Mouse (Mus musculus): ENCODE measurements at regions not wholly inside any gene's neighbourhood (a gene's known extent, or its start where the extent isn't known, plus 50 kb on each side); places are given as distances from the start of the nearest gene placed in this dataset.

GRCm38 (mm10) chr14:54098122-54098775, 155.7 kb downstream of the Dad1 start:
- DNase-seq (ENCODE audit: low spot score): no peak

- no peak for DNase-seq (ENCODE audit: low spot score)
Observed at GRCm38 (mm10) chr14:54097026-54097425, 156.9 kb downstream of the Dad1 start.

GRCm38 (mm10) chr14:54092444-54092843, 161.5 kb downstream of the Dad1 start:
- DNase-seq (ENCODE audit: low spot score): no peak

DNA sequence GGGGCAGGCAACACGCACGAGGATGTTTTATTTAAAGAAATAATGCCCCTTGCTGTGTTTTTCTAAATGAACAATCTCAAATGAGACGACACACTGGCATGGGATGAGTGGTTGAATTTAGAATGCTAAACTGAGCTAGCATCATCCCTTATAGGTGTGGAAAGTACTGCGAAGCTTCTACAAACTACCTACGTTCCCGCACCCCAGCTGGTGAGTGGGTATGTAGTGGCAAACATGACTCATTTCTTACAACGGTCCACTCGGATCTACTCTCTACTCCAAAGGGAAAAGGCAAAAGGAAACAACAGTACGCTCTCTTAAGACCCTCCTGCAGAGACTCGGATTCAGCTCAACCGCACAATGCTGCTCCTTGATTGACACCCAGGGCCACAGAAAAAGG, 167.2 kb downstream of the Dad1 start:
- no peak for DNase-seq (ENCODE audit: low spot score)

- no peak for DNase-seq (ENCODE audit: low spot score)
Observed at GRCm38 (mm10) chr14:54074659-54075058, 179.2 kb downstream of the Dad1 start.

DNA sequence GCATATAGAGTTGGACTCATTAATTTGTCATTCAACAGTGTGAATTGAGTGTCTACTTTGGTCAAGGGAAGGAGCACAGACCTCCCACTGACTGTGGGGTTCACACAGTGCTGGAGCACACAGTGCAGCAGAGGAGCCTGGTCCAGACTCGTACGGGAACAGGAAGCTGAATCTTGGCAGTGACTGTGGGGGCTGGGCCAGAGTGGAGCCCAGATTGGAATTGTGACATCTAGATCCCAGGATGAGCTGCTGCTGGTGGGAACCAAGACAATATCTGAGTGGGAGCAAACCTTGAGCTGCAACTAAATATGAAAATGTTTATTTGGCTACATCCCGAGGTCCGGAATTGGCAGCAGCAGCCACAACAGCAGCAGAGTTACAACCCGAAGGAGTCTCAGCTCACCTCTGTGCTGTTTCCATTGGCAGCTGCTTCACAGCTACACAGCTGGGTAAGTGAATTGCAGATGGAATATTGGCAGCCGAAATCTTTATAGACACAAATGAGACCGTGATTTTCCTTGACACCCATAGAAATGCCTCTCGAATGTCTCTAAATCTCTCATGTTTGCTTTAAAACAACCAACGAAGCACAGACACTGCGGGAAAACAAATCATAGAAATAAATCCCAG, 181.5 kb downstream of the Dad1 start:
- no peak for DNase-seq (ENCODE audit: low spot score)

GRCm38 (mm10) chr14:54070240-54070639, 183.7 kb downstream of the Dad1 start:
- DNase-seq (ENCODE audit: low spot score): no peak

DNA sequence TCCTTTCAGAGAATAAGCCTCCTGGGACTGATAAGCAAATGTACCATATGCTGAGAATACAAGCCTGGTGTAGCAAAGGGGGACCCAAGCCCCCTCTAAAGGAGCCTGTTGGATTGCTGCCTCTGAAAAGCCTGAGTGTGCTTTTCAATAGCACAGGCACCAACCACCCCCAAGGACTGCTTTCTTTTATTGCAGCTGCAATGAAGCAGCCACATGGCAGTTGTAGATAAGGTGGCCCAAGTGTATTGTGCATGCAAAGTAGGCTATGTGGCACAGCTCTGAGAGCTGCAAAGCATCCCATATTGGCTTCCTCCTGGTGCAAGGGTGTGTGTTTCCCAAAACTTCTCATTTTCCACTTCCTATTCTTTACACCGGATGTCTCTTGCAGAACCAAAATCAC, 185.2 kb downstream of the Dad1 start:
- no peak for DNase-seq (ENCODE audit: low spot score)

GRCm38 (mm10) chr14:54065466-54065865, 188.4 kb downstream of the Dad1 start:
- DNase-seq (ENCODE audit: low spot score): no peak

DNA sequence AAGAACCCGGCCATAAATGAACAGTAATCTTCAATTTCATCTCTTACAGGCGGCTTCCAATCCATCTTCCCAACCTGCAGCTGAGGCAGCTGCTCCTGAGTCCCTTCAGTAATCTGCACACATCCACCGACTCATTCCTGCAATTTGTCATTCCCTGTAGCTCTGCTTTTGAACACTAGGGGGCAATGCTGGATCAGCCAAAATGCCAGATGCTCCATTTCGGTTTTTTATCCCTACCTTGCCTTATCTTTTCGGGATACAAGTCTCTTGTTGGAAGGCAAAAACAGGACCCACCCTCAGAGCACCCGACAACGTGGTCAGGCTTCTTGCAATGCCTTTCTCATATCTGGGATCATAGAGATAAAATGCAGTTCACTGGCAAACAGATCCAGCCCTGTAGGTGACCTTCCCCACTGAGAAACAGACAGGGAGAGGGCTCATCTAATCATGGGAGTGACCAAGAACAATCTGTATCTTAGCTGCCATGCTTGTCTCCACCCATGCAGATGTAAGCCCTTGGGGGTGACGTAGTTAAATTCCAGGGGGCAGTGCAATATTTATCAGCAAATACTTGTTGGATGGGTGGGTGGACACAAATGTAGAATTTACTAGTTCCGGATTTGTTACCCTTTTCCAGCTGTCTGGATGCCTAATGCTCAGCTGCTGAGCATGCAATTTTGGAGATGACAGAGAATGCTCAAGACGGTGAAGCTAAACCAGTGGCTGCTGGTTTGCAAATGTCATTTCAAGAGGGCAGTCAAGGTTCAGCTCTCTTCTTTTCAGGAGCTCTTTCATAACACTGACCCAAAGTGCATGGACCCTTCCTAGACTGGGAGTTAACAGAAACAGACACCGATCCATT, 189.1 kb downstream of the Dad1 start:
- peak; percentile 28 for DNase-seq (ENCODE audit: low spot score)

DNA sequence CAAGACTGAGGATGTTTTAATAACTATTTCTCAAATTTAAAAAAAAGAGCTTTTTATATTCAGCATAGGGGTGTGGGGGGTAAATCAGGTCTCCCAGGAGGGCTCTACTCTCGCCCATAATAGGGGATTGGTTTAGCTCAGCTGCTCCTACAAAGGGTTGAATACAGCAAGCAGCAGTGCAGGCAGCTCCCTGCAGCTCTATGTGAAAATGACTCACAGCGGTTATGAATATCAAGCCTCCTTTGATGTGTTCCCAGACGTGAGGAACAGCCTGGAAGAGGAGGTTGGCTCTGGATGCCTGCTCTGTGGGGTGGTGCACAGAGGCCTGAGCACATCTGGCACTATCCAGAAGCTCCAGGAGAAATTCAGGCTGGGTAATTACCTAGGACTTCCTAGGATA, 192.3 kb downstream of the Dad1 start:
- no peak for DNase-seq (ENCODE audit: low spot score)

DNA sequence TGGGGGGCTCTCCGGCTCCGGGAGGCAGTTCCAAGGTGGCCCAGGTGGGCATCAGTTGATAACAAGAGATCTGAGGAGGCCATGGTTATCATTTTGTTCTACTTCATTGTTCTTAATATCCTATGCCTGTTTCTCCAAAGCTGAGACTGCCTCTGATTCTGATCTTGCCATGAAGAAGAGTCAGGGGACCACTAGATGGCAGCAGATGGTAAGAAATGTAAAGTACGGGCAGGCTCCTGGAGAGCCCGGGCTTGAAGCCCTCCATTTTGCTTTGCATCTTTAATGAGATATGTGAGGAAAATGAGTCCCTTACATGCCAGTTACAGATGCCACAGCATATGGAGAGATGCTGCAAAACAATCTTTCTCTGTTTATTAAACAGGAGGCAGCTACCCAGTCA, 194.1 kb downstream of the Dad1 start:
- DNase-seq (ENCODE audit: low spot score): no peak

DNA sequence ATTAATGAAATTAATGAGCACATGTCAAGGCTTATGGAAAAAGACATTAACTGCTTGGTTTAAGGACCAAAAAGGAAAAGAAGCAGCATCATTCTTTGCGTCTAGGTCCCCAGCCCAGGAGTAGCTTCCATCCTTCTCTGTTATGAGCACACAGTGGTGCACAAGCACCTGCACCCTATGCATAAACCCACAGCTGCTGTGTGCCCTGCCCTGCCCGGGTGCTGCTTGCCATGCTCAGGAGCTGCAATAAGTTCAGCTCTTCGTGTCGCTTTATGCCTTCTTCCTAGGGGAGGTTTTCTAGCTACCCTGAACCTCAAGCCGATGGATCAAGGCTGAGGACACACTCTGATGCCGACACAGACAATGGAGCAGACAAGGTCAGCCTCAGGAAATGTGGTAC, 194.8 kb downstream of the Dad1 start:
- no peak for DNase-seq (ENCODE audit: low spot score)

GRCm38 (mm10) chr14:54056691-54057090, 197.2 kb downstream of the Dad1 start:
- no peak for DNase-seq (ENCODE audit: low spot score)

DNA sequence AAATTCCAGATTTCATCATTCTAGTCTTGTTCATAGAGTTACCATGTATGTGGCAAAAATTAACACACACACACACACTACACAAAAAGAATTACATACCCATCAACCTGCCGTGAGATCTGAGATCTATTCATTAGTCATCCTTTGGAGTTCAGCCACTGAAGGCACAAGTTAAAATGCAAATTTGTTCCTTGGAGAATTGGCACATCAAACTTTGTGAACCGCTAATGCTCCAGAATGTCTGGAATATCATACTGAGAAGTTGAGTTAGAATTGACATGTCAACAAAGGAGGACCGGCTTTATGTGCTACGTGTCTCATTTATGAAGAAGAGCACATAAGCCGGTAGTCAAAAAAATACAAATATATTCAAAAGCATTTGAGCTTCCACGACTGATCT, 198.5 kb downstream of the Dad1 start:
- no peak for DNase-seq (ENCODE audit: low spot score)

DNA sequence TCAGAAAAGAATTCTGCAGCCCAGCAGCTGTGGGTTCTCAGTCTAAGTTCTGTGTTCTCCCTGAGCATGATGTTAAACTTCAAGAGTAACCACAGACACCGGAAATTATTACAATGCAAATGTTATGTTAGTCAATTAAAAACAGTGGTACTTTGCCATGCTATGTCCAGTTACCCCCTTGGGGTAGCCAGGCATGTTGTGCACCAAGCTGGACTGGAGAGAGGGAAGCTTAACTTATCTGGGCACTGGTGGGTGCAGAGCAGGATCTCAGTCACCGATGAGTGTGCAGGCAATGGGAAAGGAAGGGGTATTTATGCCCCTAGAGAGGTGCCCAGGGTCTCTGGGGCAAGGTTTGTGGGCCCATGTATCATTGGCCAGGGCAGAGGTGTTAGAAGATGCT, 211.6 kb downstream of the Dad1 start:
- DNase-seq (ENCODE audit: low spot score): no peak

GRCm38 (mm10) chr14:54040644-54041043, 213.3 kb downstream of the Dad1 start:
- DNase-seq (ENCODE audit: low spot score): no peak

GRCm38 (mm10) chr14:54034516-54034915, 219.4 kb downstream of the Dad1 start:
- DNase-seq (ENCODE audit: low spot score): no peak

DNA sequence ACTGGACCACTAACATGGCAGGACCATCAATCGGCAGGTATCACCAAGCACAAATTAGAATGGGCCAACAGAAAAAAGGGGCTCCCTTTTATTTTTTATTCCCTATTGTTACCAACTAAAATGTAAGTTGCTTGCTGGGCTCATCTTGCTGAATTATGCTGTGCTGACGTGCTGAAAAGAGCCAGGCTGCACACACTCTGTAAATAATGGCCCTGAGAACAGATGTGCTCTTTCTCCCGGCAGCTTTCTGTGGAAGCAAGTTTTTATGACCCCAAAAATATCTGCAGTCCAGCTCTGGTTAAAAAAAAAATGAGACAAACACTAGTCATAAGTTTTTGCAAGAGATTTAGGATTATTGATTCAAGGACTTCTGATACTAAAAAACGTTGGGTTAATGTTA, 230.4 kb downstream of the Dad1 start:
- no peak for DNase-seq (ENCODE audit: low spot score)

DNA sequence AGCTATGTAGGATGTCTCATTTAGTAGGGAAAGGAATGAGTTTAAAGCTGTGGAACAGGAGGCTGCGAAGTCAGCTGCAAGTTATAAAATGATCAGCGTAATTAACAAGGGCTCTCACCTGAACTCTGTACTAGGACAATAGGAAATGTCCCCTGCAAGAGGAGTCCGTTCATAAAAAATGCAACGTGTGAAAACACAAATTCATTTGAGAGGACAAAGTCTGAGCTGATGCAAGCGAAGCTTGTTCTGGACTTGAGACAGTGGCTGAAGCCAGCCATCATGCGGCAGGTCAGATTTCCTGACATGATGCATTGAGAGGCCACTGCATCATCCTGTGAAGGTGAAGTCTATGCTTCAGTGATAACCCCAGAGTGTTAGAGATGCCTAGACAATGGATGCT, 232.5 kb downstream of the Dad1 start:
- DNase-seq (ENCODE audit: low spot score): no peak

GRCm38 (mm10) chr14:54014628-54015027, 239.3 kb downstream of the Dad1 start:
- DNase-seq (ENCODE audit: low spot score): no peak

- DNase-seq (ENCODE audit: low spot score): no peak
Observed at GRCm38 (mm10) chr14:54002083-54002482, 251.8 kb downstream of the Dad1 start.

- DNase-seq (ENCODE audit: low spot score): no peak
Observed at GRCm38 (mm10) chr14:54000527-54000926, 253.4 kb downstream of the Dad1 start.

Measured in urinary bladder, adult 2 months (tissue).